29 mouse cellular contexts compared by ENCODE assay signal in the genomic region with DNA sequence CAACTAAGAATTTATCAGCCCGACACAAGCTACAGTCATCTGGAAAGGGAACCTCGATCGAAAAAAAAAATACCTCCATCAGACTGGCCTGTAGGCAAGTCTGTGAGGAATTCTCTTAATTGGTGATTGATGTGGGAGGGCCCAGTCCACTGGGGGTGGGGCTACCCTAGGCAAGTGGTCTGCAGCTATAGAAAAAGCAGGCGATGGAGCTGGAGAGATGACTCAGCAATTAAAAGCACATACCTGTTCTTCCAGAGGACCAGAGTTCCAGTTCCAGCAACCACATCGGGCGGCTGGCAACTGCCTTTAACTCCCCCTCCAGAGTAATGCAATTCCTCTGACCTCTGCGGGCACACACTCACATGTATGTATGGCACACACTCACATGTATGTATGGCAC. TPM values are rescaled to one million over a fixed set of nuclear protein-coding genes. Genes with fewer than 3 reads are reported as not detected.
DNase-seq lines count a peak whose midpoint lies in the region; ATAC-seq and TF ChIP-seq lines count a peak whose summit lies in the region.
"Had no signal": no experiment of that assay in that cellular context is flagged by ENCODE, and none has a peak within 500 bp of the region (broad histone marks: within the 10 kb centered on the region; RNA-seq: fewer than 3 reads in every experiment).

No protein-coding gene starts in this region.

- H3K9me3 ChIP-seq in CH12.LX (replicated peaks; ENCODE audit: low read length) (no peaks in the 10 kb centered on the region), ES-E14 (ENCODE audit: control insufficient read depth, insufficient read depth, low read depth, low read length) (no peaks in the 10 kb centered on the region)
- H3K9me3 ChIP-seq: forebrain, embryonic 10.5 days; forebrain, embryonic 13.5 days; heart, embryonic 12.5 days; heart, embryonic 15.5 days; hindbrain, embryonic 10.5 days; hindbrain, embryonic 13.5 days had no signal

- H3K4me3 ChIP-seq in CH12.LX (replicated peaks in 1 of 3; ENCODE audit: low read depth in 2 of 3, low read length in 2 of 3, poor library complexity in 1 of 3) (no peak overlapping the region), ES-E14 (ENCODE audit: insufficient read depth in 1 of 2, low read depth in 1 of 2, low read length in 2 of 2, poor library complexity in 1 of 2, severe bottlenecking in 1 of 2) (no peak overlapping the region)
- H3K4me3 ChIP-seq: forebrain, embryonic 10.5 days; forebrain, embryonic 13.5 days; heart, embryonic 12.5 days; heart, embryonic 15.5 days; hindbrain, embryonic 10.5 days; hindbrain, embryonic 13.5 days had no signal

- H3K27ac ChIP-seq in CH12.LX (ENCODE audit: insufficient read depth, low read depth) (no peak overlapping the region), ES-E14 (ENCODE audit: insufficient read depth, low read depth, low read length, poor library complexity, severe bottlenecking) (no peak overlapping the region)
- H3K27ac ChIP-seq: forebrain, embryonic 10.5 days; forebrain, embryonic 13.5 days; heart, embryonic 15.5 days; hindbrain, embryonic 10.5 days; hindbrain, embryonic 13.5 days had no signal

- H3K4me2 ChIP-seq in CH12.LX (ENCODE audit: insufficient read depth, low read depth, poor library complexity, severe bottlenecking) = no peak overlapping the region
- H3K4me2 ChIP-seq: forebrain, embryonic 13.5 days; heart, embryonic 12.5 days; heart, embryonic 15.5 days; hindbrain, embryonic 13.5 days had no signal

- DNase-seq in CH12.LX (ENCODE audit: extremely low read depth) (no peak), ES-E14 (ENCODE audit: low read depth, low spot score) (no peak), MEL-GATA-1-ER (ENCODE audit: extremely low read depth, low read depth) (peak; percentile 33), R1 (ENCODE audit: low read depth, low spot score) (peak; percentile 63)
- DNase-seq in frontal cortex, postnatal 10 days (ENCODE audit: low spot score in 2 of 2) = no peak
- DNase-seq: adrenal gland, adult 2 months; adrenal gland, postnatal 14 days; B cell, adult 2 months; cerebellum, adult 11 months; cerebellum, adult 8-10 months; cerebellum, postnatal 14 days; gastrocnemius, postnatal 25 days; heart, adult 18-20 months; heart, postnatal 10 days; heart, postnatal 36 days; kidney, adult 18-20 months; kidney, adult 9 months had no signal

- H3K9ac ChIP-seq in CH12.LX (ENCODE audit: insufficient read depth, low read depth) (no peak overlapping the region), ES-E14 (ENCODE audit: insufficient read depth, low read depth, low read length, poor library complexity, severe bottlenecking) (no peak overlapping the region)
- H3K9ac ChIP-seq: forebrain, embryonic 13.5 days; heart, embryonic 12.5 days; heart, embryonic 15.5 days; hindbrain, embryonic 13.5 days had no signal

- TF ChIP-seq EP300 in CH12.LX (IDR thresholded peaks at IDR 0.05; ENCODE audit: low read length) = no peak

- in situ Hi-C loops in CH12.LX (cut with MboI; ENCODE audit: low pct_ligation_motif_present, low pct_unique_long_range_greater_than_20kb, low sequenced_read_pairs) = no loop called here
- in situ Hi-C loops in ES-E14 (cut with MboI; ENCODE audit: low sequenced_read_pairs in 2 of 2, unreplicated experiment in 2 of 2) = no loop called here

- TF ChIP-seq CTCF in CH12.LX (conservative IDR thresholded peaks at IDR 0.05 in 1 of 2, IDR thresholded peaks at IDR 0.05 in 1 of 2; ENCODE audit: low read depth in 2 of 2, low read length in 2 of 2) = no peak

- peaks cover 3 to 8% of the 10 kb centered on the region in 2 experiments for H3K36me3 ChIP-seq in CH12.LX (replicated peaks in 1 of 2; ENCODE audit: control insufficient read depth in 1 of 2, insufficient read depth in 1 of 2, low read length in 1 of 2)
- no peaks in the 10 kb centered on the region for H3K36me3 ChIP-seq in ES-E14 (ENCODE audit: control insufficient read depth, insufficient read depth, low read length, poor library complexity, severe bottlenecking)
- H3K36me3 ChIP-seq: forebrain, embryonic 10.5 days; heart, embryonic 12.5 days; heart, embryonic 15.5 days; hindbrain, embryonic 10.5 days; hindbrain, embryonic 13.5 days had no signal

- H3K4me1 ChIP-seq in CH12.LX (ENCODE audit: control insufficient read depth in 1 of 2, insufficient read depth in 2 of 2) (peaks cover 0 to 33% of the 10 kb centered on the region in 2 experiments; a peak in 2 of 4 replicates), ES-E14 (ENCODE audit: control insufficient read depth in 2 of 2, insufficient read depth in 2 of 2, low read length in 2 of 2, poor library complexity in 1 of 2) (peaks cover 4 to 9% of the 10 kb centered on the region in 2 experiments; a peak in 1 of 4 replicates)
- H3K4me1 ChIP-seq: forebrain, embryonic 10.5 days; forebrain, embryonic 13.5 days; heart, embryonic 15.5 days; hindbrain, embryonic 10.5 days had no signal

- ATAC-seq in cerebellum, adult (ENCODE audit: insufficient number of reproducible peaks, low FRiP score, low TSS enrichment) = no peak
- ATAC-seq in monocyte, adult 5-6 weeks (replicated peaks; ENCODE audit: insufficient number of reproducible peaks, low FRiP score, low TSS enrichment, poor library complexity, severe bottlenecking) = no peak
- ATAC-seq: forebrain, embryonic 13.5 days; forebrain, embryonic 16.5 days; hindbrain, embryonic 16.5 days; intestine, embryonic 16.5 days had no signal

- H3K79me2 ChIP-seq in CH12.LX (replicated peaks; ENCODE audit: control insufficient read depth, extremely low read depth, insufficient read depth, poor library complexity, severe bottlenecking) = no peaks in the 10 kb centered on the region

- no peak for TF ChIP-seq RAD21 in CH12.LX (IDR thresholded peaks at IDR 0.05; ENCODE audit: low read depth, low read length)

- dilution Hi-C loops in CH12.LX (cut with MboI; ENCODE audit: extremely low pct_ligation_motif_present, extremely low pct_unique_long_range_greater_than_20kb, low sequenced_read_pairs) = no loop called here

- H3K27me3 ChIP-seq in CH12.LX (replicated peaks) = no peaks in the 10 kb centered on the region
- H3K27me3 ChIP-seq: forebrain, embryonic 13.5 days; heart, embryonic 15.5 days had no signal

- TF ChIP-seq POLR2A in CH12.LX (IDR thresholded peaks at IDR 0.05; ENCODE audit: low read depth, low read length) = no peak

TF ChIP-seq in CH12.LX, 34 proteins besides CTCF, POLR2A, EP300 and RAD21:
- TF ChIP-seq TCF12 (IDR thresholded peaks at IDR 0.05; ENCODE audit: low read depth, low read length) (no peak), ZMIZ1 (IDR thresholded peaks at IDR 0.05; ENCODE audit: low read depth, low read length) (no peak), MAFK (IDR thresholded peaks at IDR 0.05; ENCODE audit: insufficient replicate concordance, low read length) (0 out of 2 replicates have a peak, but pooled peaks have one; percentile 22)

TF ChIP-seq in ES-E14, 5 proteins besides CTCF, POLR2A, EP300 and RAD21:
- no peak for TF ChIP-seq ZC3H11A (IDR thresholded peaks at IDR 0.05; ENCODE audit: borderline replicate concordance, low read depth, low read length)
- TF ChIP-seq ZNF384 (IDR thresholded peaks at IDR 0.05; ENCODE audit: low read depth, low read length) = no peak
- peak; percentile 91 for TF ChIP-seq MAFK (IDR thresholded peaks at IDR 0.05; ENCODE audit: insufficient read depth, low read depth, low read length)

RNA-seq across cellular contexts. Expression of a gene that starts 7.5 kb away (rescaled TPM):
- total RNA-seq in CH12.LX (2012; rRNA removed) = 0.59 and 1.2 TPM in 2 replicates
- 0.34 and 0.48 TPM in 2 replicates for total RNA-seq in CH12.LX (2014; rRNA removed)
- polyA plus RNA-seq in CH12.LX (2012; ENCODE audit: insufficient read length, low read depth) = 0.70 and 0.84 TPM in 2 replicates
- total RNA-seq in ES-E14 (2012; rRNA removed) = 1.1 and 1.5 TPM in 2 replicates
- 0.10 TPM in 1 of 3 replicates, not detected in the others for total RNA-seq in monocyte, adult 5-6 weeks (2017)
- total RNA-seq: gastrocnemius, adult 8-10 months; gastrocnemius, postnatal 25 days had no signal

RNA-seq across cellular contexts. Expression of a gene that starts 51.9 kb away (rescaled TPM):
- total RNA-seq in CH12.LX (2012; rRNA removed) (13.4 and 14.5 TPM in 2 replicates), CH12.LX (2014; rRNA removed) (12.9 and 15.3 TPM in 2 replicates), ES-E14 (2012; rRNA removed) (17.4 and 17.7 TPM in 2 replicates)
- 29.3 and 33.9 TPM in 2 replicates for polyA plus RNA-seq in CH12.LX (2012; ENCODE audit: insufficient read length, low read depth)
- total RNA-seq in monocyte, adult 5-6 weeks (2017) = 34.3 to 61.1 TPM (median 35.8 TPM) in 3 replicates

RNA-seq across cellular contexts. Expression of a gene that starts 54.4 kb away (rescaled TPM):
- total RNA-seq in CH12.LX (2012; rRNA removed) (3.1 and 3.9 TPM in 2 replicates), CH12.LX (2014; rRNA removed) (3.5 TPM in 2 replicates), ES-E14 (2012; rRNA removed) (3.1 and 5.2 TPM in 2 replicates)
- 3.1 and 4.4 TPM in 2 replicates for polyA plus RNA-seq in CH12.LX (2012; ENCODE audit: insufficient read length, low read depth)
- total RNA-seq in monocyte, adult 5-6 weeks (2017) = 0.29 to 8.2 TPM (median 5.1 TPM) in 3 replicates

Comparison
In these comparisons a context has a peak if more than half of its experiments do, and no peak if none do; other contexts are left out.
1. DNase-seq: peak in MEL-GATA-1-ER (single experiment) and R1 (single experiment); none in CH12.LX (single experiment), ES-E14 (single experiment) and frontal cortex, postnatal 10 days (0 of 2).